Mouse (Mus musculus) cerebellum, adult 11 months (tissue): ENCODE results near the gene Nt5e.

Experiments
- DNase-seq: peaks from one replicate; pipeline ENCODE4 v3.0.0; 2022

Gene Nt5e

GRCm38 (mm10) chr9:88394852-88395251 is 67.9 kb downstream of the Nt5e start:
- no peak for DNase-seq

DNA sequence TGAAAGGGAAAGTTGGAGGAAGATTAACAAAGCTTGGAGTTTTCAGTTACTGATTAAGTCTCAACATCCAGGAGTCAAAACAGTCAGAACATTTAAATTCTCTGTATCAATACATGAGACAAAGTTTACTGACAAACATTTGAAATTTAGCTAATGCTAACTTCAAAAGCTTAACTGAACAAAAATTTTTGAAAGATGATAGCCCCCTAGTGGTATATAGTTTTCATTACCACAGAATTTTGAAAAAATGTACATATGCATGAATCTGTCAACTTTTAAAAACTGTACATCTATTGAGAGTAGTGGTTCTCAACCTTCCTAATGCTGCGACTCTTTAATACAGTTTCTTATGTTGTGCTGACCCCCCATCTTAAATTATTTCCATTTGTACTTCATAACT is 71.5 kb downstream of the Nt5e start:
- DNase-seq, result no peak

DNA sequence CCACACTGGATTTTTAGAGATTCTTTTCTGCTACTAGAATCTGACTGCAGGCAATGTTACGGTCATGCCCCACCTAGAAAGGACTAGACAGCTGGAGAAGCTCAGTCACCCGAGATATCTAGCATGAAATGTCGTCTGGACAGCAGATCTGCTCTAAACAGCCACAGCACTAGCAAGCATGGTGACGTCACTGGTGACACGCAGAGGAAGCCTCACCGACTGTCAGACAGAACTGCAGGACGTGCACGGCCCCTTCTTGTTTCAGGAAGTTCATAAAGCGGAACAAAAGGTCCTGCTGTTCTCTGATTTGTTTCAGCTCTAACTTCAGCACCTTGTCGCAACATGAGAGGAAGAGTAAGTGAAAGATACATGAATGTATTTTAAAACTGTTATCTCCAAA is 77.1 kb downstream of the Nt5e start:
- no peak for DNase-seq

GRCm38 (mm10) chr9:88404515-88404914 is 77.5 kb downstream of the Nt5e start:
- DNase-seq, result no peak

- DNase-seq, result no peak
Observed at GRCm38 (mm10) chr9:88409978-88410377, 83.0 kb downstream of the Nt5e start.

DNA sequence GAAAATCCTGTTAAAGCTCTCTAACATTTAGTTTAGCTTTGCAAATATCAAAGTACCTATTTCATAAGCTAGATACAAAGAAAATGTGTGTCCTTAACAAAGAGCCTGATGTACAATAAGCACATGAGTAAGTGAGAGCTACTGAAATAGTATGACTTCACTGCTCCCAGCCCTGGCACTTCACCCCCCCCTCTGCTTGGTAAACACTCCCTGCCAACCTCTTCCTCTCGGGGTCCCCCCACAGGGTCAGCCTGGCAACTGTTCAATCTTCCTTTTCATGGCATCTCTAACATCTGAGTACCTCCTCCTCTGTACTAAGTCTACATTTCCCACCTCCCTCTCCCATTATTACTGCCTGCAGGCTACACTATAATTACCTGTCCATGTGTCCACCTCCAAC is 89.8 kb downstream of the Nt5e start:
- DNase-seq, result no peak
